Mouse (Mus musculus): ENCODE results near the gene Mx1. TPM values are rescaled to one million over a fixed set of nuclear protein-coding genes. Genes with fewer than 3 reads are reported as not detected.

The Mx1 gene
- polyA plus RNA-seq, 1 experiment from 2014 or later, result not detected

DNA sequence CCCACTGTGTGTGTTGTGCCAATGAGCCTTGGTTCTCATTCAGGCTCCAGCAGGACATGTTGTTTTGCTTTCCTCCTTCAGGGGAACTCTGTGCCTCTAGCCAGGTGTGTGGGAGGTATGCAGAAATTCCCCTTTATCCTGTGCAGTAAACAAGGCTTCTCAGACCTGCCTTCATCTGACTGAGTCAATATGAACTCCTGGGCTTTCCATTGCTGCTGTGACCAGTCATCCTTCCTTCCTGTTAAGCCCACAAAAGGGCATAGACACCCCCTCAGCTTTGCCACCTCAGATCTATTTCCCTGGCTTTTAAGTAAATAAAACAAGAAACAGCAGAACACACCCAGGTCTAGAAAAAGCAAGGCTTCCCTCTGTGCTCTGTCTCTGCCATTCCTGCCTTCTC, 61.0 kb downstream of the Mx1 start:
- Histone ChIP-seq H3K4me2 (no peak overlapping the region), H3K27ac (no peak overlapping the region), H3K27me3 (no peaks in the 10 kb centered on the region)

DNA sequence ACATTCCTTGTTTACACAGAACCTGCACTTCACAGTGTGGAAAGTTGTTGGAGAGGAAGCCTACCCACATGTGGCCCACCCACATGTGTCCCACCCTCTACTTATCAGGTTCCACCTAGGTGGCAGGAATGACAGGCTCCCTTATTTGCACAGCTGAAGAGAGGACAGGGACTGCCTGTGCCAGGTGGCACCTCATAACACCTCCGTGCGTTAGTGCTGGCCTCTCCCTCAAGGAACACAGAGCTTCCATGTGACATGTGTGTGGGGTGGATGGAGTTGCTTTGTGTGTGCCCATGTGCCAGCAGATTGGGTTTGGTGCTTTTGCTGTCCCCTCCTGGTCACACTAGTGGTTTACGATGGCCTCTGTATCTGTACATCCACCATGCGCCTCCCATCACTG, 62.7 kb downstream of the Mx1 start:
- H3K9ac ChIP-seq, result no peak overlapping the region
- H3K27ac ChIP-seq, result no peak overlapping the region
- H3K9me3 ChIP-seq, result no peaks in the 10 kb centered on the region
- H3K4me2 ChIP-seq, result no peak overlapping the region
- H3K27me3 ChIP-seq, result no peaks in the 10 kb centered on the region
- H3K36me3 ChIP-seq, result no peaks in the 10 kb centered on the region
- 93% methylated on average over 4 of the region's 4 CpGs for WGBS
- H3K4me1 ChIP-seq (replicated peaks), result no peaks in the 10 kb centered on the region
- H3K4me3 ChIP-seq, result no peak overlapping the region
- no peak for ATAC-seq (ENCODE audit: low FRiP score)

More for the DNA sequence above, 61.0 kb downstream of the Mx1 start:
- Histone ChIP-seq H3K9ac (no peak overlapping the region), H3K4me3 (no peak overlapping the region), H3K4me1 (replicated peaks) (no peaks in the 10 kb centered on the region), H3K36me3 (no peaks in the 10 kb centered on the region), H3K9me3 (no peaks in the 10 kb centered on the region)
- no peak for ATAC-seq (ENCODE audit: low FRiP score)

DNA sequence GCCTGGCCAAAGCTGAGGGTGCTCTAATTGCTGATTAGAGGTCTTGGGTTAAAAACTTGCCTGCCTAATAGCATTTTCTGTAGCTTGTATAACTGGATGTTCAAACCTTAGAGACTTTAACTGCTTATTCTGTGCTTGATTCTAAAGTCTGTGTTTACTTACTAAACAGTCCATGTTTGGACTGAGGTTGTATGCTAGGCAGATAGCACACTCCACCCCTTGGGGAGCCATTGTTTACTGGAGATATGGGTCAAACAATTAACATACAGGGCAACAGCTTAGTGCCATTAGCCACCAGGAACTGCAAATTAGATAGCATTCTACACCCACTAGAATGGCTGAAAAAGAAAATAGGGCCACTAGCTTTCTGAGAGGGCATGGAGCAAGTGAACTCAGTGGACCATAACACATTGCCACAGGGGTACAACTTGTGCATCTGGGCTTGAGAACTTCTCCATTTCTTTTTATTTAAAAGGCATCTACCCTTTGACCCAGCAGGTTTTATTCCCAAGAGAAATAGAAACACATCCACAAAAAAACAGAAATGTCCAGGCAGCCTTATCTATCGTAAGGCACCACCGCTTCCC, 64.7 kb downstream of the Mx1 start:
- Histone ChIP-seq H3K9ac (no peak overlapping the region), H3K4me1 (replicated peaks) (no peaks in the 10 kb centered on the region), H3K4me2 (no peak overlapping the region), H3K4me3 (no peak overlapping the region), H3K36me3 (no peaks in the 10 kb centered on the region), H3K27ac (no peak overlapping the region), H3K9me3 (no peaks in the 10 kb centered on the region), H3K27me3 (no peaks in the 10 kb centered on the region)
- ATAC-seq (ENCODE audit: low FRiP score), result no peak
- 86% methylated on average over 2 of the region's 2 CpGs for WGBS

Other genes starting within 250 kb of the Mx1 start
- gene Bace2, start 106.2 kb downstream of the Mx1 start, polyA plus RNA-seq (2015; fragmentation: Nextera tagmentation; extraction: Ambion mirVana), result 3.6 and 3.9 TPM in 2 replicates
- not detected in 2 replicates for gene Fam3b, start 51.9 kb upstream of the Mx1 start, polyA plus RNA-seq (2015; fragmentation: Nextera tagmentation; extraction: Ambion mirVana)
- 0.19 TPM in 1 of 2 replicates, not detected in the other for gene Tmprss2, start 148.3 kb upstream of the Mx1 start, polyA plus RNA-seq (2015; fragmentation: Nextera tagmentation; extraction: Ambion mirVana)

Measured in hindbrain, embryonic 13.5 days (tissue).